Mouse (Mus musculus) urinary bladder, postnatal 25 days (tissue): ENCODE measurements around the gene Celsr2.
A peak's percentile ranks its signal among the peaks of the same experiment; 100 is the strongest.

Experiments used
- DNase-seq: peaks from one replicate; pipeline ENCODE4 v3.0.0; 2022; ENCODE audit warnings: low spot score

Celsr2 gene

GRCm38 (mm10) chr3:108411754-108412121 lies 3.6 kb downstream of the Celsr2 start:
- DNase-seq, result no peak

GRCm38 (mm10) chr3:108411026-108411753 lies 4.2 kb downstream of the Celsr2 start:
- DNase-seq, result no peak

GRCm38 (mm10) chr3:108410359-108410714 lies 5.0 kb downstream of the Celsr2 start:
- DNase-seq, result no peak

- no peak for DNase-seq
These were observed 5.5 kb downstream of the Celsr2 start for GRCm38 (mm10) chr3:108409656-108410358.

- no peak for DNase-seq
These were observed 6.8 kb downstream of the Celsr2 start for GRCm38 (mm10) chr3:108408517-108409008.

- DNase-seq, result no peak
These were observed 9.0 kb downstream of the Celsr2 start for GRCm38 (mm10) chr3:108406306-108406885.

GRCm38 (mm10) chr3:108405536-108406305 lies 9.6 kb downstream of the Celsr2 start:
- DNase-seq, result no peak

GRCm38 (mm10) chr3:108402528-108402920 lies 12.8 kb downstream of the Celsr2 start:
- DNase-seq, result no peak

GRCm38 (mm10) chr3:108401692-108402527 lies 13.4 kb downstream of the Celsr2 start:
- peak; percentile 87 for DNase-seq

GRCm38 (mm10) chr3:108400442-108400841 lies 14.9 kb downstream of the Celsr2 start:
- no peak for DNase-seq

- DNase-seq, result no peak
These were observed 17.1 kb downstream of the Celsr2 start for GRCm38 (mm10) chr3:108398281-108398680.

- no peak for DNase-seq
These were observed 22.6 kb downstream of the Celsr2 start for GRCm38 (mm10) chr3:108392793-108393192.

GRCm38 (mm10) chr3:108392299-108392698 lies 23.1 kb downstream of the Celsr2 start:
- DNase-seq, result no peak

- peak; percentile 98 for DNase-seq
These were observed 26.2 kb downstream of the Celsr2 start for GRCm38 (mm10) chr3:108389111-108389545.

GRCm38 (mm10) chr3:108386186-108386585 lies 29.2 kb downstream of the Celsr2 start:
- DNase-seq, result no peak

- DNase-seq, result no peak
These were observed 30.9 kb downstream of the Celsr2 start for GRCm38 (mm10) chr3:108384425-108384824.

GRCm38 (mm10) chr3:108383485-108384354 lies 31.6 kb downstream of the Celsr2 start, which contains the start of gene Psrc1:
TSS of gene Psrc1 (plus strand) at chr3:108383839.
- DNase-seq, result peak; percentile 85

- DNase-seq, result no peak
These were observed 33.1 kb downstream of the Celsr2 start for GRCm38 (mm10) chr3:108381945-108382875.

GRCm38 (mm10) chr3:108380695-108381094 lies 34.7 kb downstream of the Celsr2 start:
- DNase-seq, result no peak
